Mouse (Mus musculus) kidney, postnatal 0 days (tissue): ENCODE results near the gene Emg1. TPM values are rescaled to one million over a fixed set of nuclear protein-coding genes. Genes with fewer than 3 reads are reported as not detected.

Experiments
- ATAC-seq: fragments of 200-750 bp; cut with Nextera tagmentation; replicated peaks from 2 replicates; pipeline ENCODE4 v1.8.0; 2017; ENCODE audit warnings: low read depth, moderate number of reproducible peaks, moderate TSS enrichment, moderate library complexity; ENCODE audit not compliant: low FRiP score
- DNase-seq: peaks from one replicate; pipeline ENCODE4 v3.0.0-alpha.2; 2016; ENCODE audit warnings: low spot score
- H3K27ac ChIP-seq: fragments of 300-500 bp; sonication (generic); 2 replicates; pipeline ENCODE4 v1.5.1; 2014; ENCODE audit warnings: mild to moderate bottlenecking
- H3K27me3 ChIP-seq: fragments of 300-500 bp; sonication (generic); 2 replicates; pipeline ENCODE4 v1.6.1; 2014; ENCODE audit warnings: low read length, mixed read lengths; ENCODE audit not compliant: insufficient read depth
- H3K36me3 ChIP-seq: fragments of 300-500 bp; sonication (generic); 2 replicates; pipeline ENCODE4 v1.6.1; 2014; ENCODE audit warnings: low read length, mixed read lengths; ENCODE audit not compliant: insufficient read depth
- H3K4me1 ChIP-seq: fragments of 300-500 bp; sonication (generic); replicated peaks from 2 replicates; pipeline ENCODE4 v1.6.1; 2014; ENCODE audit warnings: antibody characterized with exemption, low read length, mixed read lengths; ENCODE audit not compliant: insufficient read depth
- H3K4me2 ChIP-seq: fragments of 300-500 bp; sonication (generic); 2 replicates; pipeline ENCODE4 v1.6.1; 2014; ENCODE audit warnings: mild to moderate bottlenecking, low read length, moderate library complexity, mixed read lengths
- H3K4me3 ChIP-seq: fragments of 300-500 bp; sonication (generic); replicated peaks from 2 replicates; pipeline ENCODE4 v1.5.1; 2014; ENCODE audit warnings: low read depth, low read length
- H3K9ac ChIP-seq: fragments of 300-500 bp; sonication (generic); 2 replicates; pipeline ENCODE4 v1.6.1; 2014; ENCODE audit warnings: low read depth, low read length
- H3K9me3 ChIP-seq: fragments of 300-500 bp; sonication (generic); replicated peaks from 2 replicates; pipeline ENCODE4 v1.6.1; 2016; ENCODE audit warnings: low read length, inconsistent platforms, mixed read lengths
- CTCF ChIP-seq: IDR thresholded peaks from 2 replicates; pipeline ENCODE4 v1.5.1; 2016; ENCODE audit warnings: antibody characterized with exemption, low read depth, mild to moderate bottlenecking, moderate library complexity
- WGBS: fragments of 180-500 bp; shearing (Covaris S2); extraction: QIAGEN DNeasy Blood & Tissue Kit; methylation state at CpG from one replicate; pipeline ENCODE4 v1.1.7; 2014; 5-methylcytosine and 5-hydroxymethylcytosine counted together
- polyA plus RNA-seq: library from polyadenylated mRNA; unstranded; fragments of >200 nt; fragmentation: Nextera tagmentation; extraction: Ambion mirVana; gene quantifications from 2 replicates; pipeline ENCODE4 v1.2.1, GENCODE M21; 2015

Emg1 gene
- polyA plus RNA-seq, 1 experiment from 2014 or later, result 183 TPM

DNA sequence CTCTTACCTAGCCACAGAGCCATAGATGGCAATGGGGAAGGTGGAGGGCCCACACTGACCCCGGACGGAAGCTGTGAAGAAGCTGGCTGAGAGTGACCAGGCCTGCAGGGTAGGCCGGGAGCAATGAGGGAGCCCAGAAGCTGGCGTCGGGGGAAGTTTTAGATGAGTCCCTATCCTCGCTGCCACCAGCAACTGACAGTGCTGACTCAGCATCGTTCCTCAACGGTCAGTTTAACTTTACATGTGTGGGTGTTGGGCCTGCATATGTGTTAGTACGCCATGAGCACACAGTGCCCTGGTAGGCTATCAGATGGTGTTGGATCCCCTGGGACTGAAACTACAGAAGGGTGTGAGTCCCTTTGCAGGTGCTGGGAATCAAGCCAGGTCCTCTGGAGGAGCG, 12.5 kb upstream of the Emg1 start:
- Histone ChIP-seq H3K9ac (0 out of 2 replicates have a peak overlapping the region, but pooled peaks have one; percentile 4), H3K4me3 (no peak overlapping the region), H3K4me1 (no peaks in the 10 kb centered on the region), H3K27me3 (no peaks in the 10 kb centered on the region), H3K36me3 (no peaks in the 10 kb centered on the region), H3K9me3 (no peaks in the 10 kb centered on the region), H3K27ac (no peak overlapping the region), H3K4me2 (no peak overlapping the region)
- DNase-seq, result no peak
- WGBS, result 85% methylated on average over 10 of the region's 10 CpGs
- no peak for TF ChIP-seq CTCF
- ATAC-seq, result no peak

DNA sequence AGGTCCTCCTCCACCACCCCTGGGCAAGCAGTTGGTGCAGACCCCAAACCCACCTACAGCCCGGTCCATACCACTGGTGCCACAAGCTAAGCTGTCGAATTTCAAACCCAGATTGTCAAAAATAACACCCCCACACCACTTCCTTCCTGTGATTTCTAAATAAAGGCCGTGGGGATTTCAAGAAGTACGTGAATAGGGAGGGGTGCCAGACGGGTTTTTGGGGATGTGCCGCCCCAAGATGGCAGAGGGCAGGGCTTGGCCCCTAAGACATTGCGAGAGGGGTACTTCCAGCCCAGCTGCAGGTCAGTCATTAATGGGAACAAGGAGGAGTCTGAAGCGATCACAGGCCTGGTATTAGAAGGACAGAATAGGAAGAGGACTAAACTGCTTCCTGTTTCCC, 11.6 kb upstream of the Emg1 start:
- no peaks in the 10 kb centered on the region for H3K9me3 ChIP-seq
- no peak for ATAC-seq
- no peaks in the 10 kb centered on the region for H3K36me3 ChIP-seq
- no peak overlapping the region for H3K4me2 ChIP-seq
- TF ChIP-seq CTCF, result no peak
- 67% methylated on average over 8 of the region's 8 CpGs for WGBS
- no peak overlapping the region for H3K9ac ChIP-seq
- H3K27ac ChIP-seq, result no peak overlapping the region
- DNase-seq, result no peak
- no peaks in the 10 kb centered on the region for H3K27me3 ChIP-seq
- H3K4me1 ChIP-seq, result no peaks in the 10 kb centered on the region
- H3K4me3 ChIP-seq, result no peak overlapping the region

DNA sequence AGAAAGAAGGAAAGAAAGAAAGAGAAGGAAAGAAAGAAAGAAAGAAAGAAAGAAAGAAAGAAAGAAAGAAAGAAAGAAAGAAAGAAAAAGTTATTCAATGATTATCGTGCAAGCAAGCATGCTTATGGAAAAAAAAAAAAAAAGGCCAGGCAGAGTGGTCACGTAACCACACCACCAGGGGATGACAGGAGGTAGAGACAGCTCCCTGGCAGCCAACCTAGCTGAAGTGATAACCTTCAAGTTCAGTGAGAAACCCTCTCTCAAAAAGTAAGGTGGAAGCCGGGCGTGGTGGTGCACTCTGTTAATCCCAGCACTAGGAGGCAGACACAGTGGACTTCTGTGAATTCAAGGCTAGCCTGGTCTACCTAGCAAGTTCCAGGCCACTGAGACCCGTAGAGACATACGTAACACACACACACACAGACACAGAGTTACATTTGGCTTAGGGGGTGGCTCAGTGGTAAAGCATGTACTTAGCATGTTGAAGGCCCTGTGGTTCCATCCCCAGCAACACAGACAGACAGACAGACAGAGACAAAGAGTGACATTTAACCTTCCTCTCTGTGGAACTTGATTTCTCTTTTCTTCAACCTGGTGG, 11.0 kb upstream of the Emg1 start:
- no peaks in the 10 kb centered on the region for H3K4me1 ChIP-seq
- H3K4me2 ChIP-seq, result no peak overlapping the region
- 91% methylated on average over 6 of the region's 6 CpGs for WGBS
- no peak overlapping the region for H3K9ac ChIP-seq
- DNase-seq (no peak), ATAC-seq (no peak)
- H3K36me3 ChIP-seq, result no peaks in the 10 kb centered on the region
- H3K27ac ChIP-seq, result no peak overlapping the region
- no peaks in the 10 kb centered on the region for H3K9me3 ChIP-seq
- no peak for TF ChIP-seq CTCF
- H3K4me3 ChIP-seq, result no peak overlapping the region
- no peaks in the 10 kb centered on the region for H3K27me3 ChIP-seq

GRCm38 (mm10) chr6:124720904-124721303, 8.9 kb upstream of the Emg1 start:
- no peak for ATAC-seq
- 65% methylated on average over 11 of the region's 11 CpGs for WGBS
- no peak for TF ChIP-seq CTCF

GRCm38 (mm10) chr6:124719354-124719978, 7.5 kb upstream of the Emg1 start:
- Histone ChIP-seq H3K9me3 (no peaks in the 10 kb centered on the region), H3K4me3 (peak overlapping the region; percentile 24; the same call in 1 of the 2 replicates), H3K4me1 (no peaks in the 10 kb centered on the region), H3K9ac (peak overlapping the region; percentile 58), H3K27ac (peak overlapping the region; percentile 75), H3K36me3 (peaks cover 21% of the 10 kb centered on the region), H3K4me2 (peak overlapping the region; percentile 38), H3K27me3 (no peaks in the 10 kb centered on the region)
- no peak for ATAC-seq
- no peak for DNase-seq
- WGBS, result 66% methylated on average over 7 of the region's 7 CpGs
- no peak for TF ChIP-seq CTCF

More at GRCm38 (mm10) chr6:124720904-124721303, 8.9 kb upstream of the Emg1 start:
- H3K27ac ChIP-seq, result no peak overlapping the region
- no peak overlapping the region for H3K9ac ChIP-seq
- DNase-seq, result no peak
- H3K36me3 ChIP-seq, result peaks cover 12% of the 10 kb centered on the region; the same call in 1 of the 2 replicates
- peak overlapping the region; percentile 38 for H3K4me2 ChIP-seq
- H3K27me3 ChIP-seq, result no peaks in the 10 kb centered on the region
- no peaks in the 10 kb centered on the region for H3K9me3 ChIP-seq
- no peak overlapping the region for H3K4me3 ChIP-seq
- H3K4me1 ChIP-seq, result no peaks in the 10 kb centered on the region

GRCm38 (mm10) chr6:124718703-124719102, 6.7 kb upstream of the Emg1 start:
- Histone ChIP-seq H3K27ac (peak overlapping the region; percentile 75), H3K9ac (peak overlapping the region; percentile 58), H3K4me1 (0 out of 2 replicates have a peak, but pooled peaks cover 4% of the 10 kb centered on the region), H3K36me3 (peaks cover 21% of the 10 kb centered on the region), H3K4me3 (peak overlapping the region; percentile 30), H3K4me2 (peak overlapping the region; percentile 38), H3K27me3 (no peaks in the 10 kb centered on the region), H3K9me3 (no peaks in the 10 kb centered on the region)
- 68% methylated on average over 15 of the region's 16 CpGs for WGBS
- ATAC-seq (peak; percentile 67), DNase-seq (peak; percentile 39)
- no peak for TF ChIP-seq CTCF
